Mouse (Mus musculus): ENCODE measurements around the gene Eefsec. TPM values are rescaled to one million over a fixed set of nuclear protein-coding genes. Genes with fewer than 3 reads are reported as not detected.
A peak's percentile ranks its signal among the peaks of the same experiment; 100 is the strongest.

Eefsec gene
- polyA plus RNA-seq, 1 experiment from 2014 or later, result 32.3 TPM

- ATAC-seq (ENCODE audit: low read depth), result no peak
- no peak overlapping the region for H3K4me2 ChIP-seq
- no peak overlapping the region for H3K9ac ChIP-seq
- 86% methylated on average over 4 of the region's 4 CpGs for WGBS
- no peaks in the 10 kb centered on the region for H3K27me3 ChIP-seq
- no peak overlapping the region for H3K4me3 ChIP-seq
- H3K36me3 ChIP-seq, result 0 out of 2 replicates have a peak, but pooled peaks cover 4% of the 10 kb centered on the region
- H3K27ac ChIP-seq (replicated peaks), result no peak overlapping the region
- H3K4me1 ChIP-seq (replicated peaks), result no peaks in the 10 kb centered on the region
- H3K9me3 ChIP-seq, result no peaks in the 10 kb centered on the region
Measured at GRCm38 (mm10) chr6:88276221-88276620, 170.1 kb downstream of the Eefsec start.

- Histone ChIP-seq H3K4me2 (no peak overlapping the region), H3K36me3 (no peaks in the 10 kb centered on the region), H3K27me3 (no peaks in the 10 kb centered on the region), H3K4me3 (no peak overlapping the region), H3K4me1 (replicated peaks) (no peaks in the 10 kb centered on the region), H3K27ac (replicated peaks) (no peak overlapping the region), H3K9ac (no peak overlapping the region), H3K9me3 (no peaks in the 10 kb centered on the region)
- no peak for ATAC-seq (ENCODE audit: low read depth)
- WGBS, result 95% methylated on average over 6 of the region's 6 CpGs
Measured at GRCm38 (mm10) chr6:88274623-88275022, 171.7 kb downstream of the Eefsec start.

- H3K27ac ChIP-seq (replicated peaks), result no peak overlapping the region
- H3K36me3 ChIP-seq, result no peaks in the 10 kb centered on the region
- 88% methylated on average over 2 of the region's 2 CpGs for WGBS
- no peak overlapping the region for H3K9ac ChIP-seq
- H3K4me3 ChIP-seq, result no peak overlapping the region
- ATAC-seq (ENCODE audit: low read depth), result no peak
- no peaks in the 10 kb centered on the region for H3K27me3 ChIP-seq
- no peaks in the 10 kb centered on the region for H3K9me3 ChIP-seq
- H3K4me2 ChIP-seq, result no peak overlapping the region
- H3K4me1 ChIP-seq (replicated peaks), result no peaks in the 10 kb centered on the region
Measured at GRCm38 (mm10) chr6:88267970-88268369, 178.4 kb downstream of the Eefsec start.

- Histone ChIP-seq H3K4me2 (no peak overlapping the region), H3K4me1 (replicated peaks) (peaks cover 6% of the 10 kb centered on the region), H3K36me3 (no peaks in the 10 kb centered on the region), H3K4me3 (no peak overlapping the region), H3K9me3 (no peaks in the 10 kb centered on the region), H3K27ac (replicated peaks) (no peak overlapping the region), H3K27me3 (no peaks in the 10 kb centered on the region), H3K9ac (no peak overlapping the region)
- ATAC-seq (ENCODE audit: low read depth), result no peak
- 91% methylated on average over 3 of the region's 3 CpGs for WGBS
Measured at GRCm38 (mm10) chr6:88267068-88267467, 179.3 kb downstream of the Eefsec start.

- ATAC-seq (ENCODE audit: low read depth), result no peak
- no peak overlapping the region for H3K27ac ChIP-seq (replicated peaks)
- no peak overlapping the region for H3K9ac ChIP-seq
- H3K4me3 ChIP-seq, result no peak overlapping the region
- no peaks in the 10 kb centered on the region for H3K36me3 ChIP-seq
- H3K27me3 ChIP-seq, result no peaks in the 10 kb centered on the region
- peaks cover 9% of the 10 kb centered on the region for H3K4me1 ChIP-seq (replicated peaks)
- no peak overlapping the region for H3K4me2 ChIP-seq
- no peaks in the 10 kb centered on the region for H3K9me3 ChIP-seq
- WGBS, result 76% methylated on average over 3 of the region's 3 CpGs
Measured at GRCm38 (mm10) chr6:88266055-88266454, 180.3 kb downstream of the Eefsec start.

- H3K4me3 ChIP-seq, result no peak overlapping the region
- H3K36me3 ChIP-seq, result no peaks in the 10 kb centered on the region
- no peaks in the 10 kb centered on the region for H3K27me3 ChIP-seq
- no peaks in the 10 kb centered on the region for H3K9me3 ChIP-seq
- 79% methylated on average over 1 of the region's 1 CpGs for WGBS
- H3K27ac ChIP-seq (replicated peaks), result no peak overlapping the region
- H3K4me2 ChIP-seq, result no peak overlapping the region
- ATAC-seq (ENCODE audit: low read depth), result no peak
- no peak overlapping the region for H3K9ac ChIP-seq
- H3K4me1 ChIP-seq (replicated peaks), result peaks cover 9% of the 10 kb centered on the region
Measured at GRCm38 (mm10) chr6:88265355-88265754, 181.0 kb downstream of the Eefsec start.

- Histone ChIP-seq H3K9ac (no peak overlapping the region), H3K4me3 (no peak overlapping the region), H3K4me2 (no peak overlapping the region), H3K4me1 (replicated peaks) (peaks cover 9% of the 10 kb centered on the region), H3K27me3 (no peaks in the 10 kb centered on the region), H3K9me3 (no peaks in the 10 kb centered on the region), H3K36me3 (no peaks in the 10 kb centered on the region), H3K27ac (replicated peaks) (no peak overlapping the region)
- 12% methylated on average over 9 of the region's 9 CpGs for WGBS
- 0 out of 2 replicates have a peak, but pooled peaks have one; percentile 15 for ATAC-seq (ENCODE audit: low read depth)
Measured at GRCm38 (mm10) chr6:88262160-88262559, 184.2 kb downstream of the Eefsec start.

- Histone ChIP-seq H3K36me3 (no peaks in the 10 kb centered on the region), H3K4me2 (no peak overlapping the region), H3K4me1 (replicated peaks) (peaks cover 9% of the 10 kb centered on the region), H3K9ac (no peak overlapping the region), H3K27me3 (no peaks in the 10 kb centered on the region), H3K9me3 (no peaks in the 10 kb centered on the region), H3K27ac (replicated peaks) (no peak overlapping the region), H3K4me3 (no peak overlapping the region)
- WGBS, result 92% methylated on average over 3 of the region's 3 CpGs
- ATAC-seq (ENCODE audit: low read depth), result no peak
Measured at GRCm38 (mm10) chr6:88260645-88261044, 185.7 kb downstream of the Eefsec start.

- Histone ChIP-seq H3K9ac (no peak overlapping the region), H3K27me3 (no peaks in the 10 kb centered on the region), H3K4me1 (replicated peaks) (peaks cover 9% of the 10 kb centered on the region), H3K27ac (replicated peaks) (no peak overlapping the region), H3K4me2 (no peak overlapping the region), H3K4me3 (no peak overlapping the region), H3K36me3 (no peaks in the 10 kb centered on the region), H3K9me3 (no peaks in the 10 kb centered on the region)
- no peak for ATAC-seq (ENCODE audit: low read depth)
- WGBS, result 95% methylated on average over 3 of the region's 3 CpGs
Measured at GRCm38 (mm10) chr6:88259621-88260020, 186.7 kb downstream of the Eefsec start.

- Histone ChIP-seq H3K36me3 (no peaks in the 10 kb centered on the region), H3K27me3 (no peaks in the 10 kb centered on the region), H3K9me3 (no peaks in the 10 kb centered on the region), H3K27ac (replicated peaks) (no peak overlapping the region), H3K4me1 (replicated peaks) (no peaks in the 10 kb centered on the region), H3K9ac (no peak overlapping the region), H3K4me3 (no peak overlapping the region), H3K4me2 (no peak overlapping the region)
- ATAC-seq (ENCODE audit: low read depth), result no peak
- WGBS, result 91% methylated on average over 4 of the region's 4 CpGs
Measured at GRCm38 (mm10) chr6:88255435-88255834, 190.9 kb downstream of the Eefsec start.

GRCm38 (mm10) chr6:88254082-88254481 is 192.3 kb downstream of the Eefsec start:
- Histone ChIP-seq H3K27ac (replicated peaks) (no peak overlapping the region), H3K4me2 (no peak overlapping the region), H3K9ac (no peak overlapping the region), H3K27me3 (no peaks in the 10 kb centered on the region), H3K36me3 (no peaks in the 10 kb centered on the region), H3K4me1 (replicated peaks) (no peaks in the 10 kb centered on the region), H3K9me3 (no peaks in the 10 kb centered on the region), H3K4me3 (no peak overlapping the region)
- 78% methylated on average over 6 of the region's 6 CpGs for WGBS
- no peak for ATAC-seq (ENCODE audit: low read depth)

- no peak overlapping the region for H3K4me3 ChIP-seq
- H3K4me1 ChIP-seq (replicated peaks), result no peaks in the 10 kb centered on the region
- H3K9me3 ChIP-seq, result no peaks in the 10 kb centered on the region
- WGBS, result 71% methylated on average over 7 of the region's 7 CpGs
- no peak for ATAC-seq (ENCODE audit: low read depth)
- no peak overlapping the region for H3K27ac ChIP-seq (replicated peaks)
- no peaks in the 10 kb centered on the region for H3K27me3 ChIP-seq
- H3K9ac ChIP-seq, result no peak overlapping the region
- H3K4me2 ChIP-seq, result no peak overlapping the region
- H3K36me3 ChIP-seq, result no peaks in the 10 kb centered on the region
Measured at GRCm38 (mm10) chr6:88251798-88252478, 194.4 kb downstream of the Eefsec start.

- no peak overlapping the region for H3K4me2 ChIP-seq
- H3K27me3 ChIP-seq, result no peaks in the 10 kb centered on the region
- H3K4me3 ChIP-seq, result no peak overlapping the region
- 81% methylated on average over 1 of the region's 1 CpGs for WGBS
- no peaks in the 10 kb centered on the region for H3K36me3 ChIP-seq
- no peaks in the 10 kb centered on the region for H3K4me1 ChIP-seq (replicated peaks)
- no peak overlapping the region for H3K27ac ChIP-seq (replicated peaks)
- no peaks in the 10 kb centered on the region for H3K9me3 ChIP-seq
- ATAC-seq (ENCODE audit: low read depth), result no peak
- no peak overlapping the region for H3K9ac ChIP-seq
Measured at GRCm38 (mm10) chr6:88251396-88251795, 194.9 kb downstream of the Eefsec start.

Data from neural tube, embryonic 13.5 days (tissue).